Mouse (Mus musculus): ENCODE results near the gene Klc2. TPM values are rescaled to one million over a fixed set of nuclear protein-coding genes. Genes with fewer than 3 reads are reported as not detected.

Gene Klc2
- polyA plus RNA-seq, 1 experiment from 2014 or later, result 2.3 TPM

DNA sequence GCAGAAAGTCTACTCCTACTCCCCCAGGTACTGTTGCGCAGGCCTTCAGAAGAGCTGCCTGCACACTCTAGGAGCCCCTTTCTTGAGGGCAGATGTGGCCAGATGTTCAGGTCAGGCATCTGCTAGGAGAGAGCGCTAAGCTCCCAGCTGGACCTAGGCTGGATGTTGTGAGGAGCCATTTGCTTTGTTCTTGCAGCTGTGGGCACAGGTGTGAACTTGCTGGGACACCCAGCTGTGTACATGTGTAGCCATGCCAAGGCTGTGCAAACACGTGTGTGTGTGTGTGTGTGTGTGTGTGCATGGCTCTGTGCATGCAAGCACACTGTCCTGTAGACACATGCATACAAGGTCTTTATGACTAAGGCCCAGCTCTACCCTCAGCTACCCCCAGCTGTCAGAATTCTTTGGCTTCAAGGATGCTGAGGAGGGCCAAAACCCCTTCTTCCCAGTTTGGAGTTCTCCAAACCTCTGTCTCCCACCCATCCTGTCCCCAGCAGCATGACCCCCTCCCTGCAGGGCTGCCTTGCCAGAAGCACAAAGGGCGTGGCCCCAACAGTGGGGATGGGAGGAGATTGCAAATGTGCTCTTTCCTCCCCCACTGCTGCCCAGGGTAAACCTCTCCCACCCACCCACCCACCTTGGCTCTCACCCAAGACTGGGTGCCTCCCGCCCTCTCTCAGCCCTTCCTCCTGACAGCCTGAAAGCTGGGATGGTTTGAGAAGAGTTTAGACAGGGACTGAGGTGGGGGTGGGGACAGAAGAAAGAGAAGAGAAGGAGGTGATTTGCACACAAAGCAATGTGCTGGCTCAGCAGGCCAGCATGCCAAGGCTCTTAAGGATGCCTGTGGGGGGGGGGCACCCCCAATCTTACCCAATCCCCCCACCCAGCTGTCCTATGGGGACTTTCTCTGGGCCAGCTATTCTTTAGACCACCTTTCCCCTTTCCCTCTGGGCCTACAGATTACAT is 57.7 kb downstream of the Klc2 start:
- H3K36me3 ChIP-seq, result no peaks in the 10 kb centered on the region
- H3K4me1 ChIP-seq (replicated peaks), result peaks cover 59% of the 10 kb centered on the region
- no peak overlapping the region for H3K27ac ChIP-seq
- no peak for ATAC-seq (ENCODE audit: low read depth)
- 37% methylated on average over 5 of the region's 5 CpGs for WGBS (ENCODE audit: insufficient replicate concordance)
- H3K4me2 ChIP-seq, result no peak overlapping the region
- no peak overlapping the region for H3K4me3 ChIP-seq (replicated peaks)
- peaks cover 4% of the 10 kb centered on the region for H3K27me3 ChIP-seq
- DNase-seq, result no peak
- H3K9ac ChIP-seq, result no peak overlapping the region; the same call in 1 of the 2 replicates
- H3K9me3 ChIP-seq (replicated peaks), result no peaks in the 10 kb centered on the region

DNA sequence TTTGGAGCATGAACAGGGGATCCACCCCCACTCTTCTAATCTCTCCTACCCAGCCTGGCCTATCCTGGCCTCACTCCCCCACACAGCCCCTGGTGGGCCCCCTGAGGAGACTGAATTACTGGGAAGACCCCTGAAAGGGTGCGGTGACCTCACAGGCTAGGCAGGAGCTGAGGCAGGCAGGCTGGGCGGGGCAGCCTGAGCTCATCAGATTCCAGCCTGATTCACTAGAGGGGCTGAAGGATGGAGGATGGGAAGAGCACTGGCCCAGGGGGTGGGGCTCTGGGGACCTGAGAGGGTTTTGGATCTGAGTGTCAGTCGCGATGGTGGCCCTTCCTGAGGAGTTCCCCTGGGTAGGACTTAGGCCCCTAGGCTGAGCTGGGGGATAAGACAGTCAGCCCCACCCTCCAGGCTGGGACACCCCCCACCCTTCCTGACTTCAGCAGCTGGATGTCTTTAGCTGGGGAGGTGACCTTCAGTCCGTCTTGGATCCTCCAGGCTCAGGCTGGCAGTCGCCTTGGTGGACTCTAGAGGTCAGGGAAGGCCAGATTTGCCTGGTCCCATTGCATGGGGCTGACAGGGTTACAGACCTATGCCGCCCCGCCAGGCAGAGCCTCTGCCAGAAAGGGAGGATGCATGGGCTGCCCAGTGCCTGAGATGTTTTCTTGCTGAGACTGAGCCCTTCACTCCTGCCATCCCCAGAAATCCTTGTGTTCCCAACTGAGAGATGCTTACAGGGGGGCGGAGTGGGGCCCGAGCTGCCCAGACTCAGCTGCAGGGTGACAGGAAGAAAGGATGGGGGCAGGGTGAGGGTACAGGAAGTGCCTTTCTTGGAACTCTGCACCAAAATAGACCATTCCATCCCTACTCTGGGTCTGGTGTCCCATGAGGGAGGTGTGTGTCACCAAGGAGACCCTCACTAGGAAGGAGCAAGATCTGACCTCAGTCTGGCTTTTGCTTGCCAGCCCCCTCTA is 59.3 kb downstream of the Klc2 start:
- ATAC-seq (ENCODE audit: low read depth) (peak; percentile 57), DNase-seq (no peak)
- H3K36me3 ChIP-seq, result no peaks in the 10 kb centered on the region
- H3K4me3 ChIP-seq (replicated peaks), result no peak overlapping the region
- H3K27me3 ChIP-seq, result peaks cover 16% of the 10 kb centered on the region
- no peak overlapping the region for H3K4me2 ChIP-seq
- H3K27ac ChIP-seq, result peak overlapping the region; percentile 29; the same call in 1 of the 2 replicates
- 16% methylated on average over 10 of the region's 10 CpGs for WGBS (ENCODE audit: insufficient replicate concordance)
- H3K9me3 ChIP-seq (replicated peaks), result no peaks in the 10 kb centered on the region
- H3K9ac ChIP-seq, result no peak overlapping the region
- peaks cover 50% of the 10 kb centered on the region for H3K4me1 ChIP-seq (replicated peaks)

DNA sequence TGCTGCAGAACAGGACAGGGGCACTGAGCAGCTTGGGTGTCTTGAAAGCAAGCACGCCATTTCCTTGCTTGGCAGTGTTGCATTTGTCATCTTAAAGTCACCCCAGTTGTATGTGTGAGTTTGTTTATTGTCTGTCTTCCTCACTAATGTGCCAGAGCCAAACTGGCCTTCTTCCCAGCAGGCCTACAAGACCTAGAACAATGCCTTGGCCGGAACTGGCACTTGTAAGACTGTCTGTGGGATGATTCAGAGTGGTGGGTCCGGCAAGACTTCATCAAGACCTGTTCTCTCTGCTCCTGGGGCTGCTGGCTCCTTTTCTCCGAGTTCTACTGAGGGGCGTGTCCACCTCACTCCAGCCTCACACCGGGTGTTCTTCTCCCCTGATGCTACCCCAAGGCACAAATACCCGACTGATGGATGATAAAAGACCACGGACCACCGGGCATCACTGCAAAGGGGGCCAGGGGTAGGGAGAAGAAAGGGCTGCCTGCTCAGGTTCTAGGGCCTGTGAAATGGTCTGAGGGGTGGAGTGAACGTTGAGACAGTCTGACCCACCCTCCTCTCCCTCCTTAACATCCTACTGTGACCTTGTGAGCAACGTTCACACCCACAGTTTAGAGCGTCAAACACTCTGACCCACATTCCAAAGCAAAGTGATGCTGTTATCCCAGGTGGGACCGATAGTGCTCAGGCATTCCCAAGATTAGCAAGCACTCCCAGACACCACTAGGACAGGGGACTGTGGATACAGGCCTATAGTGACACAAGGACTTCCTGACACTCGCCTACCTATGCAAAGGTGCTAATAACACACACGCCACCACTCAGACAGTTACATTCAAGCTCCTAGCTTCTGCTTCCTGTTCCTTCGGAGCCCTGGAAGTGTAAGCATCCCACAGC is 60.2 kb downstream of the Klc2 start:
- 0 out of 2 replicates have a peak overlapping the region, but pooled peaks have one; percentile 12 for H3K27ac ChIP-seq
- 27% methylated on average over 16 of the region's 16 CpGs for WGBS (ENCODE audit: insufficient replicate concordance)

More for the DNA sequence above, 60.2 kb downstream of the Klc2 start:
- Histone ChIP-seq H3K27me3 (peaks cover 24% of the 10 kb centered on the region), H3K36me3 (no peaks in the 10 kb centered on the region), H3K4me2 (no peak overlapping the region), H3K9ac (no peak overlapping the region), H3K4me3 (replicated peaks) (no peak overlapping the region), H3K4me1 (replicated peaks) (peaks cover 50% of the 10 kb centered on the region), H3K9me3 (replicated peaks) (no peaks in the 10 kb centered on the region)
- DNase-seq (no peak), ATAC-seq (ENCODE audit: low read depth) (no peak)

Other genes starting within 250 kb of the Klc2 start
- gene Actn3, start 240.7 kb downstream of the Klc2 start, polyA plus RNA-seq (2015; fragmentation: Nextera tagmentation; extraction: Ambion mirVana), result 0.74 and 0.82 TPM in 2 replicates
- 11.2 and 11.5 TPM in 2 replicates for gene Zdhhc24, start 239.9 kb downstream of the Klc2 start, polyA plus RNA-seq (2015; fragmentation: Nextera tagmentation; extraction: Ambion mirVana)
- gene Bbs1, start 211.9 kb downstream of the Klc2 start, polyA plus RNA-seq (2015; fragmentation: Nextera tagmentation; extraction: Ambion mirVana), result 0.80 and 1.1 TPM in 2 replicates
- gene Dpp3, start 190.3 kb downstream of the Klc2 start, polyA plus RNA-seq (2015; fragmentation: Nextera tagmentation; extraction: Ambion mirVana), result 59.5 and 65.1 TPM in 2 replicates
- gene Peli3, start 175.4 kb downstream of the Klc2 start, polyA plus RNA-seq (2015; fragmentation: Nextera tagmentation; extraction: Ambion mirVana), result 0.10 and 0.13 TPM in 2 replicates
- 67.6 and 80.0 TPM in 2 replicates for gene Mrpl11, start 156.4 kb downstream of the Klc2 start, polyA plus RNA-seq (2015; fragmentation: Nextera tagmentation; extraction: Ambion mirVana)
- not detected in 2 replicates for gene Npas4, start 128.2 kb downstream of the Klc2 start, polyA plus RNA-seq (2015; fragmentation: Nextera tagmentation; extraction: Ambion mirVana)
- 1.7 and 2.3 TPM in 2 replicates for gene Slc29a2, start 94.7 kb downstream of the Klc2 start, polyA plus RNA-seq (2015; fragmentation: Nextera tagmentation; extraction: Ambion mirVana)
- gene B4gat1, start 79.7 kb downstream of the Klc2 start, polyA plus RNA-seq (2015; fragmentation: Nextera tagmentation; extraction: Ambion mirVana), result 9.3 and 10.9 TPM in 2 replicates
- gene AC124502.3, start 79.7 kb downstream of the Klc2 start, polyA plus RNA-seq (2015; fragmentation: Nextera tagmentation; extraction: Ambion mirVana), result 0.70 TPM in 1 of 2 replicates, not detected in the other
- gene Brms1, start 77.2 kb downstream of the Klc2 start, polyA plus RNA-seq (2015; fragmentation: Nextera tagmentation; extraction: Ambion mirVana), result 34.8 and 35.1 TPM in 2 replicates
- 0.33 and 0.36 TPM in 2 replicates for gene Rin1, start 68.1 kb downstream of the Klc2 start, polyA plus RNA-seq (2015; fragmentation: Nextera tagmentation; extraction: Ambion mirVana)
- 3.1 and 3.7 TPM in 2 replicates for gene Cd248, start 50.5 kb downstream of the Klc2 start, polyA plus RNA-seq (2015; fragmentation: Nextera tagmentation; extraction: Ambion mirVana)
- 0.49 and 0.89 TPM in 2 replicates for gene Tmem151a, start 33.0 kb downstream of the Klc2 start, polyA plus RNA-seq (2015; fragmentation: Nextera tagmentation; extraction: Ambion mirVana)
- gene Yif1a, start 30.0 kb downstream of the Klc2 start, polyA plus RNA-seq (2015; fragmentation: Nextera tagmentation; extraction: Ambion mirVana), result 45.5 and 46.6 TPM in 2 replicates
- 1.3 and 1.4 TPM in 2 replicates for gene Cnih2, start 20.0 kb downstream of the Klc2 start, polyA plus RNA-seq (2015; fragmentation: Nextera tagmentation; extraction: Ambion mirVana)
- gene Rab1b, start 11.5 kb downstream of the Klc2 start, polyA plus RNA-seq (2015; fragmentation: Nextera tagmentation; extraction: Ambion mirVana), result 96.4 and 102 TPM in 2 replicates
- 7.7 and 10.4 TPM in 2 replicates for gene Pacs1, start 154.6 kb upstream of the Klc2 start, polyA plus RNA-seq (2015; fragmentation: Nextera tagmentation; extraction: Ambion mirVana)
- gene Sf3b2, start 176.9 kb upstream of the Klc2 start, polyA plus RNA-seq (2015; fragmentation: Nextera tagmentation; extraction: Ambion mirVana), result 157 TPM in 2 replicates
- gene Gal3st3, start 179.8 kb upstream of the Klc2 start, polyA plus RNA-seq (2015; fragmentation: Nextera tagmentation; extraction: Ambion mirVana), result 0.15 and 0.17 TPM in 2 replicates
- not detected in 2 replicates for gene Catsper1, start 217.2 kb upstream of the Klc2 start, polyA plus RNA-seq (2015; fragmentation: Nextera tagmentation; extraction: Ambion mirVana)
- 0.34 and 0.39 TPM in 2 replicates for gene Cst6, start 231.0 kb upstream of the Klc2 start, polyA plus RNA-seq (2015; fragmentation: Nextera tagmentation; extraction: Ambion mirVana)
- gene Eif1ad, start 248.2 kb upstream of the Klc2 start, polyA plus RNA-seq (2015; fragmentation: Nextera tagmentation; extraction: Ambion mirVana), result 39.6 and 42.6 TPM in 2 replicates
- 337 and 338 TPM in 2 replicates for gene Banf1, start 248.6 kb upstream of the Klc2 start, polyA plus RNA-seq (2015; fragmentation: Nextera tagmentation; extraction: Ambion mirVana)

Measured in liver, embryonic 13.5 days (tissue).